Mouse (Mus musculus): ENCODE measurements at regions not wholly inside any gene's neighbourhood (a gene's known extent, or its start where the extent isn't known, plus 50 kb on each side); places are given as distances from the start of the nearest gene placed in this dataset.

- no peak for DNase-seq
Measured at GRCm38 (mm10) chr2:160186106-160186505, 147.9 kb downstream of the Gm826 start.

GRCm38 (mm10) chr2:160170975-160171515 is 162.9 kb downstream of the Gm826 start:
- peak in 1 of 2 experiments; percentile 8 for DNase-seq

GRCm38 (mm10) chr2:160158599-160159261 is 175.2 kb downstream of the Gm826 start:
- DNase-seq, result peak in 1 of 2 experiments; percentile 7

GRCm38 (mm10) chr2:160153781-160154180 is 180.2 kb downstream of the Gm826 start:
- no peak for DNase-seq

GRCm38 (mm10) chr2:160152101-160152500 is 181.9 kb downstream of the Gm826 start:
- DNase-seq, result no peak

- DNase-seq, result peak in 1 of 2 experiments; percentile 9
Measured at GRCm38 (mm10) chr2:160148936-160149335, 185.0 kb downstream of the Gm826 start.

GRCm38 (mm10) chr2:160148516-160148915 is 185.4 kb downstream of the Gm826 start:
- DNase-seq, result peak; percentile 24 to 25

- DNase-seq, result no peak
Measured at GRCm38 (mm10) chr2:160148031-160148430, 185.9 kb downstream of the Gm826 start.

- no peak for DNase-seq
Measured at GRCm38 (mm10) chr2:160140166-160140740, 193.7 kb downstream of the Gm826 start.

- no peak for DNase-seq
Measured at GRCm38 (mm10) chr2:160138091-160138490, 195.9 kb downstream of the Gm826 start.

- DNase-seq, result no peak
Measured at GRCm38 (mm10) chr2:160131797-160132196, 202.2 kb downstream of the Gm826 start.

- DNase-seq, result no peak
Measured at GRCm38 (mm10) chr2:160131386-160131785, 202.6 kb downstream of the Gm826 start.

GRCm38 (mm10) chr2:160117148-160117547 is 216.8 kb downstream of the Gm826 start:
- DNase-seq, result no peak

- no peak for DNase-seq
Measured at GRCm38 (mm10) chr2:160111176-160111692, 222.7 kb downstream of the Gm826 start.

- DNase-seq, result no peak
Measured at GRCm38 (mm10) chr2:160093078-160093477, 240.9 kb downstream of the Gm826 start.

GRCm38 (mm10) chr2:160085999-160086398 is 248.0 kb downstream of the Gm826 start:
- DNase-seq, result no peak

- no peak for DNase-seq
Measured at GRCm38 (mm10) chr2:160083674-160084073, 250.3 kb downstream of the Gm826 start.

GRCm38 (mm10) chr2:160082106-160082653 is 251.8 kb downstream of the Gm826 start:
- DNase-seq, result no peak

- no peak for DNase-seq
Measured at GRCm38 (mm10) chr2:160075694-160076093, 258.3 kb downstream of the Gm826 start.

GRCm38 (mm10) chr2:160070441-160070840 is 263.5 kb downstream of the Gm826 start:
- DNase-seq, result no peak

- no peak for DNase-seq
Measured at GRCm38 (mm10) chr2:160068772-160069171, 265.2 kb downstream of the Gm826 start.

GRCm38 (mm10) chr2:160067904-160068303 is 266.1 kb downstream of the Gm826 start:
- DNase-seq, result no peak

GRCm38 (mm10) chr2:160066491-160067303 is 267.3 kb downstream of the Gm826 start:
- peak; percentile 39 to 60 for DNase-seq

Measured in cerebellum, postnatal 10 days (tissue).